Mouse (Mus musculus) kidney, embryonic 16.5 days (tissue): ENCODE data around the gene Rnase12. TPM values are rescaled to one million over a fixed set of nuclear protein-coding genes. Genes with fewer than 3 reads are reported as not detected.

ENCODE experiments used
- ATAC-seq: fragments of 200-750 bp; cut with Nextera tagmentation; 2 replicates; pipeline ENCODE4 v1.8.0; 2017; ENCODE audit warnings: moderate TSS enrichment; ENCODE audit not compliant: low FRiP score, low TSS enrichment
- H3K27ac ChIP-seq: fragments of 300-500 bp; sonication (generic); 2 replicates; pipeline ENCODE4 v1.5.1; 2014; ENCODE audit warnings: low read length
- H3K27me3 ChIP-seq: fragments of 300-500 bp; sonication (generic); 2 replicates; pipeline ENCODE4 v1.6.1; 2014; ENCODE audit warnings: low read length, control low read depth, mixed read lengths; ENCODE audit not compliant: insufficient read depth
- H3K36me3 ChIP-seq: fragments of 300-500 bp; sonication (generic); 2 replicates; pipeline ENCODE4 v1.6.1; 2014; ENCODE audit warnings: low read length, control low read depth, mixed read lengths; ENCODE audit not compliant: insufficient read depth
- H3K4me1 ChIP-seq: fragments of 300-500 bp; sonication (generic); 2 replicates; pipeline ENCODE4 v1.6.1; 2014; ENCODE audit warnings: low read length, control low read depth, mixed read lengths; ENCODE audit not compliant: insufficient read depth
- H3K4me2 ChIP-seq: fragments of 300-500 bp; sonication (generic); replicated peaks from 2 replicates; pipeline ENCODE4 v1.6.1; 2014; ENCODE audit warnings: low read depth, low read length
- H3K4me3 ChIP-seq: fragments of 300-500 bp; sonication (generic); 2 replicates; pipeline ENCODE4 v1.5.1; 2014; ENCODE audit warnings: mild to moderate bottlenecking, low read length
- H3K9ac ChIP-seq: fragments of 300-500 bp; sonication (generic); replicated peaks from 2 replicates; pipeline ENCODE4 v1.6.1; 2014; ENCODE audit warnings: low read length
- H3K9me3 ChIP-seq: fragments of 300-500 bp; sonication (generic); 2 replicates; pipeline ENCODE4 v1.6.1; 2016; ENCODE audit warnings: low read length, control low read depth
- WGBS: fragments of 180-500 bp; shearing (Covaris S2); extraction: QIAGEN DNeasy Blood & Tissue Kit; methylation state at CpG from one replicate; pipeline ENCODE4 v1.1.7; 2014; 5-methylcytosine and 5-hydroxymethylcytosine counted together
- polyA plus RNA-seq: library from polyadenylated mRNA; unstranded; fragments of >200 nt; fragmentation: Nextera tagmentation; extraction: Ambion mirVana; gene quantifications from 2 replicates; pipeline ENCODE4 v1.2.1, GENCODE M21; 2015

The Rnase12 gene
- polyA plus RNA-seq, 1 experiment from 2014 or later: 9.0 TPM

DNA sequence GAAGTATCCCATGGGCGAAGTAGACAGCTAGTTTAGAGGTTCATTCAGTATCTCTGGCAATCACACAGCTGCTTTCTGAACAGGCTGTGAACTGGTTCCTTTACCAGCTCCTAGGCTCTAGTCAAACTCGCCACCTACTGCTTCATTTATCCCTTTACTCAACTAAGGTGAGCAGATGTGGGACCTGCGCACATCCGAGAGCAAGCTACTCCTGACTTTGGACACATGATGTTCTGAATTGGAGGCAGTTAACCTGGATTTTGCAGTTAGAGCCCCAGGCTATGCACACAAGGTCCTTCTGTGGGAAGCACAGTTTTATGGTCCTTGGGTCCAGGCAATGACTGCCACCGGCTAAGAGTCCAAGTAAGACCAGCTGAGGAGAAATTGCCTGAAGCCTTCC is 3.3 kb upstream of the Rnase12 start:
- Histone ChIP-seq H3K27ac (no peak overlapping the region), H3K27me3 (no peaks in the 10 kb centered on the region), H3K36me3 (no peaks in the 10 kb centered on the region), H3K4me3 (no peak overlapping the region), H3K9ac (no peak overlapping the region), H3K4me2 (no peak overlapping the region), H3K4me1 (peaks cover 14% of the 10 kb centered on the region), H3K9me3 (no peaks in the 10 kb centered on the region)
- 91% methylated on average over 5 of the region's 5 CpGs for WGBS
- no peak for ATAC-seq

- no peaks in the 10 kb centered on the region for H3K9me3 ChIP-seq
- no peaks in the 10 kb centered on the region for H3K27me3 ChIP-seq
- no peak overlapping the region for H3K4me3 ChIP-seq
- no peak overlapping the region for H3K9ac ChIP-seq
- H3K27ac ChIP-seq: peak overlapping the region; percentile 44; the same call in 1 of the 2 replicates
- no peak for ATAC-seq
- peaks cover 14% of the 10 kb centered on the region for H3K4me1 ChIP-seq
- no peaks in the 10 kb centered on the region for H3K36me3 ChIP-seq
- 60% methylated on average over 13 of the region's 13 CpGs for WGBS
- 0 out of 2 replicates have a peak overlapping the region, but pooled peaks have one; percentile 9 for H3K4me2 ChIP-seq
Measured at GRCm38 (mm10) chr14:51054243-51055237, 2.9 kb downstream of the Rnase12 start.

- Histone ChIP-seq H3K27me3 (no peaks in the 10 kb centered on the region), H3K9ac (no peak overlapping the region), H3K36me3 (no peaks in the 10 kb centered on the region), H3K27ac (peak overlapping the region; percentile 35; the same call in 1 of the 2 replicates), H3K4me2 (0 out of 2 replicates have a peak overlapping the region, but pooled peaks have one; percentile 8), H3K4me1 (peaks cover 14% of the 10 kb centered on the region), H3K4me3 (no peak overlapping the region), H3K9me3 (no peaks in the 10 kb centered on the region)
- WGBS: 19% methylated on average over 5 of the region's 5 CpGs
- ATAC-seq: peak; percentile 72
Measured at GRCm38 (mm10) chr14:51053176-51053575, 4.3 kb downstream of the Rnase12 start.

DNA sequence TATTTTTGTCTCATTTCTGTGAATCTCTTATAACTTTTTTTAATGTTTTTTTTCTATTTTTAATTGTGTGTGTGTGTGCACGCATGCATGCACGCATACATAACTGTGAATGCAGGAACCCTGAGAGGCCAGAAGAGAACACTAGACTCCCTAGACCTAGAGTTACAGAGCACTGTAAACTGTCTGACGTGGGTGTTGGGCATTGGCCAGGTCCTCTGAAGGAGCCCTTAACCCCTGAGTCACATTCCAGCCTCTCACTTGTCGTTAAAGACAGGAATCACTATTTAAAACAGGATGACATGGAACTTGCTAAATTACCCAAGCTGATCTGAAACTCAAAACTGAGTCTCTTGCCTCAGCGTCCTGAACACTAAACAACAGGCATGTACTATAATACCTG is 5.5 kb downstream of the Rnase12 start:
- 39% methylated on average over 5 of the region's 5 CpGs for WGBS
- H3K27ac ChIP-seq: no peak overlapping the region
- H3K4me2 ChIP-seq: no peak overlapping the region
- 0 out of 2 replicates have a peak, but pooled peaks cover 6% of the 10 kb centered on the region for H3K4me1 ChIP-seq
- no peak overlapping the region for H3K9ac ChIP-seq
- no peak overlapping the region for H3K4me3 ChIP-seq
- no peaks in the 10 kb centered on the region for H3K9me3 ChIP-seq
- no peaks in the 10 kb centered on the region for H3K36me3 ChIP-seq
- ATAC-seq: 0 out of 2 replicates have a peak, but pooled peaks have one; percentile 64
- H3K27me3 ChIP-seq: no peaks in the 10 kb centered on the region

DNA sequence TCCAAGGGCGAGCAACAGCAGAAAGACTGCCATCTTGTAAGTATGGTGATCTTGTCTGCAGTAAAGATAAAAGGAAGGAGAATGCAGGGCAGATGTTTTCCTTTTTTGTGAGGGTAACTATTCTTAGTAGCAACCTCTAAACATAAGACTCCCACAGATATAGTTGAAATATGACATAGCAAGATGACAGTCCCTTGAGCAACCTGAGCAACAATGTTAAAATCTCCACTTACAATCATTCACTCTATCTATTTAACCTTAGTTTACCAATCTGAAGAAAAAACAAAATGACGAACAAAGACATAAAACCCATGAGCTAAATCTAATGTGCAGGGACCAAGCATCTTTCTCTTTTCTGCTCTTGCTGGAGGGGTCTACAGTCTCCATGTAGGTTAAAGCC is 7.4 kb downstream of the Rnase12 start, which contains the start of gene Rnase11:
Gene Rnase11, minus strand, starts transcription at position 101 of the 400 bp plus-strand sequence.
- Histone ChIP-seq H3K4me3 (no peak within 1 kb of the TSS), H3K9ac (no peak within 1 kb of the TSS), H3K4me1 (0 out of 2 replicates have a peak, but pooled peaks cover 6% of the 10 kb centered on the region), H3K9me3 (no peaks in the 10 kb centered on the region), H3K27ac (no peak within 1 kb of the TSS), H3K36me3 (no peaks in the 10 kb centered on the region), H3K27me3 (no peaks in the 10 kb centered on the region), H3K4me2 (no peak within 1 kb of the TSS)
- ATAC-seq: no peak
- WGBS: 90% methylated on average over 2 of the region's 2 CpGs

DNA sequence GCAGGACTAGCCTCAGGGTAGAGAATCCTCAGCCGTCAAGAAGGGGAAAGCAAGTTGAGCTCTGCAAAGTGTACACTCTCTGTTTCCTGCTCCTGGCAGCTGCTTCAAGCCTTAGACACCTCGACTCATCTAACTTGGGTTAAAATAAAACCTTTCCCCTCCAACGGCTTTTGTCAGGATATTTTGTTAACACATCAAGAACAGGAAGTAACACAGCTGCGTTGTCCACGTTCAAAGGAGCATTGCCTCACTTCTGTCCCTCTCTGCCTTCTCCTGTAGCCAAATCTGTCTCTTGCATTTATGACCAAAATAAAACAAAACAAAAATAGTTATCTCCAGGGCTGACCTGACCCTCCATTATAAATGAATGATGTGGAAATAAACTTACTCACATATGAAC is 9.6 kb downstream of the Rnase12 start:
- no peaks in the 10 kb centered on the region for H3K4me1 ChIP-seq
- WGBS: 18% methylated on average over 5 of the region's 5 CpGs

DNA sequence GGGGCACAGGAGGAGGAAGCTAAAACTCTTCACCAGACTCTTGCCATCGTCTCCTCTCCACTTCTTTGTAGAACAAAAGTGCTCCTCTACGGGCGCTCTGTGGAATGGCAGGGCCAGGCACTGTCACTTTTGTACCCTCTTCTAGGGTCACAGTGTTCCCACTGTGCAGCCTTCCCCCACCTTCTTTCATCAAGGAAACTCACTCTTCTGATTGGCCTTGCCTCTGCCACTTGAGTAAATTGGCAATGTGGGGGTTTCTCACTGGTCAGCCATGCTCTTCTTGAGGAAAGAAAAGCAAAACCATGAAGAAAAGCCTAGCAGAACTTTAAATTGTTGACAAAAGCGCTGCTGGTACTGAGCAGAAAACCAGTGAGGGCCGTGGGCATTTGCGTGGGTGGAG is 15.7 kb downstream of the Rnase12 start, which contains the start of gene Rnase9:
Gene Rnase9, minus strand, starts transcription at position 101 of the 400 bp plus-strand sequence.
- WGBS: 74% methylated on average over 6 of the region's 6 CpGs
- Histone ChIP-seq H3K9ac (no peak within 1 kb of the TSS), H3K4me1 (no peaks in the 10 kb centered on the region), H3K27me3 (no peaks in the 10 kb centered on the region), H3K36me3 (no peaks in the 10 kb centered on the region), H3K27ac (no peak within 1 kb of the TSS), H3K4me3 (no peak within 1 kb of the TSS), H3K9me3 (no peaks in the 10 kb centered on the region), H3K4me2 (no peak within 1 kb of the TSS)
- ATAC-seq: no peak

More for the DNA sequence above, 9.6 kb downstream of the Rnase12 start:
- no peaks in the 10 kb centered on the region for H3K9me3 ChIP-seq
- H3K27ac ChIP-seq: no peak overlapping the region
- H3K4me2 ChIP-seq: no peak overlapping the region
- H3K27me3 ChIP-seq: no peaks in the 10 kb centered on the region
- H3K4me3 ChIP-seq: no peak overlapping the region
- no peak for ATAC-seq
- H3K36me3 ChIP-seq: no peaks in the 10 kb centered on the region
- no peak overlapping the region for H3K9ac ChIP-seq

- no peaks in the 10 kb centered on the region for H3K36me3 ChIP-seq
- no peak overlapping the region for H3K9ac ChIP-seq
- no peak for ATAC-seq
- H3K4me2 ChIP-seq: no peak overlapping the region
- no peaks in the 10 kb centered on the region for H3K9me3 ChIP-seq
- H3K4me3 ChIP-seq: no peak overlapping the region
- no peaks in the 10 kb centered on the region for H3K27me3 ChIP-seq
- no peak overlapping the region for H3K27ac ChIP-seq
- no peaks in the 10 kb centered on the region for H3K4me1 ChIP-seq
- WGBS: 84% methylated on average over 4 of the region's 4 CpGs
Measured at GRCm38 (mm10) chr14:51036214-51036613, 21.2 kb downstream of the Rnase12 start.

- Histone ChIP-seq H3K27ac (no peak overlapping the region), H3K27me3 (no peaks in the 10 kb centered on the region), H3K9me3 (no peaks in the 10 kb centered on the region), H3K36me3 (no peaks in the 10 kb centered on the region), H3K4me1 (no peaks in the 10 kb centered on the region), H3K4me2 (no peak overlapping the region), H3K9ac (no peak overlapping the region), H3K4me3 (no peak overlapping the region)
- WGBS: 22% methylated on average over 1 of the region's 1 CpGs
- ATAC-seq: no peak
Measured at GRCm38 (mm10) chr14:51035206-51035605, 22.3 kb downstream of the Rnase12 start.
